Mouse (Mus musculus) heart, postnatal 4 days (tissue): ENCODE results near the gene Lrp6. TPM values are rescaled to one million over a fixed set of nuclear protein-coding genes. Genes with fewer than 3 reads are reported as not detected.

Experiments
- DNase-seq: peaks from one replicate; pipeline ENCODE4 v3.0.0; 2021
- total RNA-seq, 2 experiments: library from RNA; stranded (reverse); gene quantifications; 2 replicates each; pipeline ENCODE4 v1.2.3; 2021

Gene Lrp6
- total RNA-seq = 10 to 100 TPM; 48.6 to 50.9 TPM

DNA sequence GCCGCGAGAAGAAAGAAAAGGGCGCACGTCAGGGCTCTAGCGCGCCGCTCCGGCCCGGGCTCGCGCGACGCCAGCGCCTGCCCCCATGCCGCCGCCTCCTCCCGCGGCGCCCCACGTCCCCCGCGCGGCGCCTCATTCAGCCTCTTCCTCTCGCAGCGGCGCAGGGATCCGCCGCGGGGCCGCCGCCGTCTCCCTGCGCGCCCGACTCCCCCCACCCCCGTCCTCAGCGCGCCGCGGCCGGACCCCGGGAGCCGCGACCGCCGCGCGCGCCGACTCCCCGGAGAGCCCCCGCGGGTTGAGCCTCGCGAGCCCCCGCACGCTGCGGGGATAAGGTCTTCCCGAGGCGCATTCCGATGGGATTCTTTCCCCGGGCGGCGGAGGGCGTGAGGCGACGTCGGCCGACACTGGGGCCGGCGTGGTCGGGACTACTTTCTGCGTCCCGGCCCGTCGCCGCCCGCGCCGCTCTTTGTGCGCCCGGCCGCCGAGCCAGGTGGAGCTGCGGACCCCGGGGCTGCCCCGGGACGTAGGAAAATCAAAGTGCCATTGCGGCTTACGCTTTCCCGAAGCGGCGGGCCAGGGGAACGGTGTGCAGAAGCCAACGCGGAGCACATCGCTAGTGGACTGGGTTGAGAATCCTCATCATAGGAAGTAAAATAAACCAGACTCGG, at the start of gene Lrp6:
Gene Lrp6 (minus strand): TSS at position 148 of the 668 bp plus-strand sequence.
- DNase-seq = peak; percentile 90

DNA sequence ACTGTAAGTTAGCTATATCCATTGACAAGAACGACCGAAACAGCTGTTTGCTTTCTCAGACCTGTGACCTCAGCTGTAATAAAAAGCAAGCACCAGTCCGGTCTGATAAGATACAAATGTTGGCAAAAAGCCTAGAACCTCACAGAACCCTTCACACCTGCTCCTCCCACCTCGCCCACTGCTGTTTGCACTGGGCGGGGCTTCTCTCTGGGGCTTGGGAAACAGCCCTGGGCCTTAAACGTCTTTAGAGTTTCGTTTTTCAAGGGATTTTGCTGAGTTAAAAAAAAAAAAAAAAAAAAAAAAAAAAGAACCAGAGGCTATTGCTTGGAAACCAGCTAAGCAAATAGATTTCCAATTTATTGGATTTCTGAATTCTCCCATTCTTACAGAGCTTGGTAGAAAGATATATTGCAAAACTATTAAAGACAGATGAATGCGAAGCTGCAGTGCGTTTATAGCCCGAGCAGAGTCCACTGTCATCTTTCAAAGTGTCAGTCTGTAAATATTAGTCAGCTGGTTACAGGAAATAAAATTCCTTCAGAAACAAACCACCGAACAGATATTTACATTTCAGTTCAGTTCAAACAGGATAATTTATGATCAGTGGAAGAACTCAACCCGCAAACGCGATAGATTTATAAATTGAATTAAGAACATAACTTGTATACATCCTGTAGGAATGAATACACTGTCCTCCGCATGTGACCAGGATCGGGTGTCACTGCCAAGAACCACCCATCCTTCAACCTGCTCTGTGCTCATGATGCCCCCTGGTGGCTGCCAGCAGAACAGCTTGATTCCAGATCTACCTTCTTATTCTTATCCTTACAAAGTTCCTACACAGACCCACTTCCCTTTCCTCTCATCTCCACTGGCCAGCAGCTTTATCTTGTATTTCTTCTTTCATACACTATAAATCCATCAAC, 48.2 kb upstream of the Lrp6 start:
- DNase-seq = peak; percentile 91

DNA sequence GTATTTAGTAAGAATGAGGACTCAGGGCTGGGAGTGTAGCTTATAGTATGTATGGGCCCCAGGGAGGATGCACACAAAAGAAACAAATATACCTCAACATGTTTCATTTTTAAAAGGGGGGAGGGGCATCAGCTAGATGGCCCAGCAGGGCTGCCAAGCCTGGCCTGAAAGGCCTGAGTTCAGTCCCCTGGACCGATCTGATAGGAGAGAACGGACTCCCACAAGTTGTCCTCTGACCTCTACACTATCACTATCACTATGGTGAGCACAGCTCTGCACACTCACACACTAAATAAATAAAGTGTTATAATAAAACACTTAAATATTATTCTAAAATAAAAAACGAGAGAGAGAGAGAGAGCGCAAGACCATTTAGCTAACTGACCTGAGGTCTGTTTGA, 47.6 kb upstream of the Lrp6 start:
- DNase-seq = no peak

DNA sequence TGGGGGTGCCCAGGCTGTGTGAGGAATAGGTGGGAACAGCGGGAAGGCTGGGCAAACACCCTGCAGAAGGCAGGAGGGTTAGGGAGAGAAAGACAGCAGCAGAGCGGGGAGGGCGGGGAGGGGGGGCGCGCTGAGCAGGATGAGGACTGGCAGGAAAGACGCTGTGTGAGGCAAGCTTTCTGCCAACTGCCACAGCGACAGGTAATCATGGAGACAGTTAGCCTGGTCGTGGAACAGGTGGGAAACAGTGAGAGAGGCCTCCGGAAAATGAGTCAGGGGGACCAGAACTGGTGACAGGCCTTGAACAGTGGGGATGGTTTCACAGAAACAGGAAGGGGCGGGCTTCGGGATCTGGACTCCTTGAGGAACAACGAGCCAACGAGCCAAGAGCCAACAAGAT, 45.1 kb upstream of the Lrp6 start:
- no peak for DNase-seq

DNA sequence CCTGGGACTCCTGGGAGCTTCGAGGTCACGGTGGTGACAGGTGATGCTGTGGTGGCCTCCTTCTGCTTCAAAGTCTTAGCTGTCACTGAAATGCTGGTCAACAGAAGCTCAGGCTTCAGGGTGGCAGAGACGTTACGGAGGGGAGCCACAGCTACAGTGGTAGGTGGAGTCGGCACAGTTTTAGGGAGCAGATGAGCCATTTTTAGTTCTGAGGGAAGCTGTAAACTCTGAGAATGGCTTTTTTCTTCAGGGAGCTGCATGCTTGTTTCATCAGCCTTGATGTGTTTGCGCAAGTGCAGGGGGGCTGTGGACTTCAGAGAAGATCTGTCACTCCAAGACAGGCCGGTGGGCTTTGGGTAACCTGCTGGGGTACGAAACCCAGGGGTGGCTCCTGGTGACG, 43.6 kb upstream of the Lrp6 start:
- DNase-seq = no peak

DNA sequence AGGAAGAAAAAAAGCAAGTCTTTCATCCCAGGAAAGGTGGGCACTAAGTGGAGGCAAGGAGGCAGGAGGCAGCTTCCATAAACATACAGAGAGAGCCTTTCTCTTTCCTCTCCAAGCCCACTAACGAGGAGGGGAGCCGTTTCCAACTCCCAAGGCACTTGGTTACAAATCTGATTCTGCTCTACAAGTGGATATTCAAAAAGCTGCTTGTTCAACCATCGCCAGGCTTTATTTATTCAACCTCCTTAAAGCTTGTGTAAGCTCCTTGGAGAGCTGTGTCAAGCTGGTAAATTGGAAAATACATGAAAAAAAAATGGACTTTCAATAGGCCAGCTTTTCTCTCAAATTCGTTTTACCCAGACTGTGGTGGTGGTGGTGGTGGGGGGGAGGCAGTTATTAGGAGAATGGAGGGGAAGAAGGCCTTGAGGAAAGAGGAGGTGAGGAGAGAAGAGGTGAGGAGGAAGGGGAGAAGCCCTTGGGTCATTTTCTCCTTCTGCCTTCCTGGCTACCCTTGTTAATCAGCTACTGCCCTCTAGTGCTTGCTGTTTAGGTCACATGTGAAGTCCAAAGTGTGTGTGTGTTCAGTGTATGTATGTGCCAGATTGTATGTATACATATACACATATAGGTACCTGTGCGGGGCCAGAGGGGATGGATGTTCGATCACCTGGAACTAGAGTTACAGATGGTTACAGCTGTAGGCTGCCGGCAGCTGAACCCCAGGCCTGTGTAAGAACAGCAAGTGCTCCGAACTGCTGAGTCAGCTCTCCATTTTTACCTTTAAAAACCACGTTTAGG, 40.4 kb upstream of the Lrp6 start:
- DNase-seq = peak; percentile 45

DNA sequence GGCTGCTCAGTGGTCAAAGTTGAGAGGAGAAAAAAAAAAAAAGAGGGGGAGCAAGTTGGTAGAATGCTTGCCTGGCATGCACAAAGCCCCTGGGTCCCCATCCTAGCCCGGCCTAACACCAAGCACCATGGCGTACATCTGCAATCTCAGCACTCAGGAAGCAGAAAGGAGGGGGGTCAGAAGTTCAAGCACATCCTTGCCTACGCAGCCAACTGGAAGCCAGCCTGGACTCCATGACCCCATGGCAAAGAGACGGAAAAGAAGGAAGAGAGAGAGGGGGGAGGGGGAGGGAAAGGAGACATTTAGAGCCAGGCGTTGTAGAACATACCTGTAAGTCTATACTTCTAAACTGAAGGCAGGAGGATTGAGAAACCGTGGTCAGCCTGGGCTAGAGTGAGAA, 39.8 kb upstream of the Lrp6 start:
- DNase-seq = no peak

- DNase-seq = no peak
Observed at GRCm38 (mm10) chr6:134605196-134605595, 38.4 kb upstream of the Lrp6 start.

DNA sequence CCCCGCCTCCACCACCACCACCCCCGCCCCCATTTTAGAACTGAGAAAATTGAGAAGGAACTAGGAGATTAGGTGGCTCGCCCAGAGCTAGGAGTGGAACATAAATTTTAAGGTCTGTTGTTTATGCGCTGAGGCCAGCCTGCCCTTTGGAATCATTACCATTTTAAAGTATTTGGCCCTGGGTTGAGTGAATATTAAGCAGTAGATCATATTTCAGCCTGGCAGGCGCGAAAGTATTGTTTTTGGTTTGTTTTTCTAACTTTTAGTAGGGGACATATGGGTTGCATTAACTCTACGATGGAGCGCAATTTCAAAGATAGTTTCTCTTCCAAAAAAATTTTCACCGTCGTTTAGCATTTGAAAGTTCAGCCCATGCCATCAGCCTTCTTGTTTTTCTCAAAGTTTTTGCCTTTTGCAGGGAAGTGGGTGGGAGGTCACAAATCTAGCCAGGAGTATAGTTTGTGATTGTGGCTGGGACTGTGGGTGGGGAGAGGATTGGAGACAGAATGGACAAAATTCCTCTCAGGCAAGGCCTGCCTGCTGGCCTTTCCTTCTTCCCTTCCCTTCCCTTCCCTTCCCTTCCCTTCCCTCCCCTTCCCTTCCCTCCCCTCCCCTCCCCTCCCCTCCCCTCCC, 35.7 kb upstream of the Lrp6 start:
- DNase-seq = no peak

- DNase-seq = no peak
Observed at GRCm38 (mm10) chr6:134601766-134602165, 35.0 kb upstream of the Lrp6 start.

DNA sequence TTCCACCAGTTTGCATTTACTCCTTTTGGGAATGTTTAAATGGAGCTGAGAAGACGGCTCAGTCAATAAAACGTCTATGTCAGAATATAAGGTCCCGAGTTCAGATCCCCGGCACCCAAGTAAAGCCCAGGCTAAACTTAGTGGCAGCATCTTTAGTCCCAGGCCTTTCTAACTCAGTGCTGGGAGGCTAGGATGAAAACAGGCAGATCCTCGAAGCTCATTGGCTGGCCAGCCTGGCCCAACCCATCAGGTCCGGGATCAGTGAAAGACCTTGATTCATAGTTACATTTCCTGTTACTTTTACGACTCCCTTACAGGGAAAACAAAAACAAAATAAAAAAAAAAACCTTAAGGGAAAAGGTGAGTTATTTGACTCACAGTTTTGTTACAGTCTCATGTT, 34.4 kb upstream of the Lrp6 start:
- no peak for DNase-seq

DNA sequence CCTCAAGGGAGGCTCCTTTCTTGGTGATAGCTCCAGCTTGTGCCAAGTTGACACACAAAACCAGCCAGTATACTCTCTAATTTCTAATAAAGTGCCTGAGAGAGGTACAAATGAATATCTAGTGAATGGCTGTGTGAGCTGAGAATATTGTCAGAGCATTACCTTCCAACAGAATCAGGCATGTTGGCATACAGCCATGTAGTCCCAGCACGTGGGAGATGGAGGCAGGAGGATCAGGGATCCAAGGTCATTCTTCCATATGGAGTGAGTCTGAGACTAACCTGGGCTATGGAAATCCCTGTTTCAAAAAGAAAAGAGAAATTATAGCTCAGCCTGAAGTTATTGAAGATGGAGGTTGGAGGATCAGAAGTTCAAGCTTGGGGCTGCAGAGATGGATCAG, 32.5 kb upstream of the Lrp6 start:
- no peak for DNase-seq

GRCm38 (mm10) chr6:134597651-134598229, 31.0 kb upstream of the Lrp6 start:
- DNase-seq = no peak

DNA sequence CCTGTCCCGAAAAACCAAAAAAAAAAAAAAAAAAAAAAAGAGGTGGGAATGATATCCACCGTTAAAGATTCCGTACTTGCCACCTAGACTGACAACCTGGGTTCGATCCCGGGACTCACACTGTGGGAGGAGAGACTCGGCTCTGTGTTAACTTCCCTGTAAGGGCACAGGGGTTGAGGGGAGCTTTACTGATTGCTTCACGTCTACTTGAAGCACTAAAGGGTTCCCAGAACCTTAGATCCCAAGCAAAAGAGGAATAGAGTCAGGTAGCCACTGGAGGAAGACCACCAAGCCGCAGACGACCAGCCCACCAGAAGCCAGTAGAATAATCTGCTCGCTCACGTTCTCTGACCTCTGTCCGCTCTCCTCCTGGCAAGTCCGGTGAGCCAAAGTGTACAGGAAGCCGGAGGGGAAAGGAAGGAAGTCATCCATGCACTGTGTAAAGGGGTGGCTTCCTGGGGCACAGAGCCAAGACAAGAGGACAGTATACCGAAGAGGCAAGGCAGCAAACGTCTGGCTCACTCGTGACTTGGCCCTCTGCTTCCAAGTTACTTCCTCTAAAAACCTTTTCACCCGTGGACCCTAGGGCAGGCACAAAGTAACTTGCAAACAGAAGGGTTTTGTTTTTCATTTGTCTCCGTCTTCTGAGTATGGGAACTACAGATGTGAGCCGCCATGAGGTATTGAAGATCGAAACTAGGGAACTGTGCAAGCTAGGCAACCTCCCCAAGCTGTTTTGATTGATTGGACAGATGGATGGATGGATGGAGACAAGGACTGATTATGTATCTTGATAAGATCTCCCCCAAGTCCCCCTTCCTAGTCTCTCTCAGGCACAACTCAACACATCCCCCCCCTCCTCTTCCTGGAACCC, 28.0 kb upstream of the Lrp6 start:
- peak; percentile 65 for DNase-seq

GRCm38 (mm10) chr6:134591614-134592013, 24.8 kb upstream of the Lrp6 start:
- DNase-seq = no peak

DNA sequence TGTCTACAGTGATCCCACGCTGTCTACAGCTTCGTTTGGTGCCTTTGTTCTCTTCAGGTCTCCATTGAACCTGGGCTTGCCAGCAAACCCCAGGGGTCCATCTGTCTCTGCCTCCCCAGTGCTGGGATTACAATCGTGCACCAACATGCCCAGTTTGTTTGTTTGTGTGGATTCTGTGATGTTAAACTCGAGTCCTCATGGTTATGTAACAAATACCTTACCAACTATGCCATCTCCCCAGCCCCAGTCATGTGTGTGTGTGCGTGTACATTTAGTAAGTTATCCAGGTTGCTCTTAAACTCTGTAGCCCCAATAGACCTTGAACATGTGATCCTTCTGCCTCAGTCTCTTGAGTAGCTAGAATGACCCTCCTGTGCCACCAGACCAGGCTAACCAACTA, 19.5 kb upstream of the Lrp6 start:
- DNase-seq = no peak

DNA sequence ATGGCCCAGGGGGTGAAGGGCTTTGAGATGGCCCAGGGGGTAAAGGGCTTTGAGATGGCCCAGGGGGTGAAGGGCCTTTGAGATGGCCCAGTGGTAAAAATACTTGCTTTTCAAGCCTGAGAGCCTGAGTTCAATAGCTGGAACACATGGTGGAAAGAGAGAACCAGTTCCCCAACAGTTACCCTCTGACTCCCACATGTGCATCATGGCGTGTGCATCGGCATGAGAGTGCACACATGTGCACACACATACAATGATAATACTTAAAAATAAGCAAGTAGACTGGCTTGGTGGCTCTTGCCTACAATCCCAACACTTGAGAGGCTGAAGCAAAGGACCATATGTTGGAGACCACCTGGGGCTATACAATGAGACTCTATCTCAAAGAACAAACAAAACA, 17.9 kb upstream of the Lrp6 start:
- DNase-seq = no peak

- DNase-seq = no peak
Observed at GRCm38 (mm10) chr6:134582110-134582509, 15.3 kb upstream of the Lrp6 start.

DNA sequence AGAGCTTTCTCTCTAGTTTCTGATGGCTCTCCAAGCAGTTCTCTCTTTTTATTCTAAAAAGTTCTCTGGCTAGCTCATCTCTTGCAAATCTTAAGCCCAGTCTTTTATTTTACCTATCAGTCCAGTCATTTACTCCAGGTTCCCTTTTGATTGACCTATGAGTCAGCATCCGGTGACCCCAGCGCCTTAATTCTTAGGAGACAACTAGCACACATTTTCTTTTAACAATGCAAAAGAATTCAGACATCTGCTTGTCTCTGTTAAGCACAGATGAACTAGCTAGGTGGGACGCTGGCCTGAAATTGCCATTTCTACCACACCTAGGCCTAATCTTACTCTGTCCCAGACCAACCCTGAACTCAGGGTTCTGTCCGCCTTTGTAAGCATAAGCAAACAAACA, 12.7 kb upstream of the Lrp6 start:
- DNase-seq = no peak

GRCm38 (mm10) chr6:134578039-134578438, 11.3 kb upstream of the Lrp6 start:
- no peak for DNase-seq

DNA sequence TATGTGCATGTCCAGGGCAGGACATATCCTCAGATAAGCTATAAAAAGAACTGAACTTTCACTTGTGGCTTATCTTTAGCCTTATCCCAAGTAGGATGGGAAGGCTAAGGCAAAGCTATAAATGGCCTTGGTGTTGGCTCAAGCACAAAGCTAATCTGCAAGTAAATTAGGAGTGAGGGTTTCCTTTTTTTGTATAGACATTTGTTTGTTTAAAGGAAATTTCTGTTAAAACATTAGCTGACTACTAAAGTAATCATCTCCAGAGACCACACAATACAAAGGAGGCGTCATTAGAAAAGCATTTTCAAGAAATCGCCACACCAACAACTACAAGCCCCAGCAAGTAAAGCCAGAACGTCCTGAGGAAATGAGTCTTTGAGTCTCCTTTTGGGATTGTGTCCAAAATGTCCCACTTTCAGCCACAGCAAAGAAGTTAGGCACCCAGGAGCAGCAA, 8.6 kb upstream of the Lrp6 start:
- DNase-seq = no peak
